Mouse (Mus musculus): ENCODE results near the gene Degs2.

- no peak for TF ChIP-seq POLR2A (IDR thresholded peaks at IDR 0.05; ENCODE audit: borderline replicate concordance, low read depth, low read length)
- no peak for TF ChIP-seq CTCF (IDR thresholded peaks at IDR 0.05; ENCODE audit: low read depth, low read length)
Observed at GRCm38 (mm10) chr12:108677116-108677515, 25.0 kb downstream of the Degs2 start.

All from bone marrow macrophage, adult 2 months (primary cell).